19 mouse cellular contexts compared by ENCODE assay signal in genomic region chr11:7975845-7976244, GRCm38 (mm10).
A peak's percentile ranks its signal among the peaks of the same experiment; 100 is the strongest.
DNase-seq lines count a peak whose midpoint lies in the region; ATAC-seq and TF ChIP-seq lines count a peak whose summit lies in the region.
"Had no signal": no experiment of that assay in that cellular context is flagged by ENCODE, and none has a peak within 500 bp of the region (broad histone marks: within the 10 kb centered on the region; RNA-seq: fewer than 3 reads in every experiment).

No protein-coding gene starts in this region.

- DNase-seq in lung, postnatal 36 days: no peak
- DNase-seq in ZHBTc4 (ENCODE audit: low read depth, low spot score): peak; percentile 4
- DNase-seq in kidney, postnatal 0 days (ENCODE audit: low spot score): peak; percentile 90
- no peak for DNase-seq in testis, postnatal 14 days (ENCODE audit: low spot score)
- DNase-seq in frontal cortex, postnatal 10 days (ENCODE audit: low spot score in 2 of 2): no peak
- DNase-seq: adrenal gland, postnatal 10 days; cerebellum, postnatal 25 days; gastrocnemius, postnatal 36 days; liver, postnatal 0 days; right cerebral cortex, adult 18-20 months had no signal

- no peak overlapping the region for H3K27ac ChIP-seq in forebrain, embryonic 13.5 days
- no peak overlapping the region for H3K27ac ChIP-seq in forebrain, embryonic 12.5 days
- H3K27ac ChIP-seq in lung, embryonic 15.5 days: peak overlapping the region; percentile 44
- 0 out of 2 replicates have a peak overlapping the region, but pooled peaks have one; percentile 25 for H3K27ac ChIP-seq in kidney, postnatal 0 days
- H3K27ac ChIP-seq: embryonic facial prominence, embryonic 13.5 days; hindbrain, embryonic 12.5 days; left cerebral cortex, adult 2 months; limb, embryonic 13.5 days; neural tube, embryonic 13.5 days had no signal

- 33% methylated on average over 9 of the region's 9 CpGs for WGBS in forebrain, embryonic 13.5 days
- WGBS in forebrain, embryonic 12.5 days: 34% methylated on average over 9 of the region's 9 CpGs
- WGBS in lung, embryonic 15.5 days: 34% methylated on average over 9 of the region's 9 CpGs
- WGBS in kidney, postnatal 0 days: 52% methylated on average over 9 of the region's 9 CpGs

- peak; percentile 70 for ATAC-seq in forebrain, embryonic 13.5 days
- ATAC-seq in forebrain, embryonic 12.5 days (ENCODE audit: low FRiP score): no peak
- peak; percentile 87 for ATAC-seq in lung, embryonic 15.5 days (ENCODE audit: borderline replicate concordance, extremely low read depth, low FRiP score, low TSS enrichment)
- ATAC-seq in kidney, postnatal 0 days (replicated peaks; ENCODE audit: low FRiP score, low read depth): no peak; the same call in 1 of the 2 replicates
- ATAC-seq: intestine, postnatal 0 days; liver, postnatal 0 days had no signal

- H3K36me3 ChIP-seq in forebrain, embryonic 13.5 days (ENCODE audit: poor library complexity, severe bottlenecking): no peaks in the 10 kb centered on the region
- H3K36me3 ChIP-seq in forebrain, embryonic 12.5 days (replicated peaks): no peaks in the 10 kb centered on the region
- no peaks in the 10 kb centered on the region for H3K36me3 ChIP-seq in lung, embryonic 15.5 days
- H3K36me3 ChIP-seq in kidney, postnatal 0 days (ENCODE audit: insufficient read depth, low read length): no peaks in the 10 kb centered on the region
- H3K36me3 ChIP-seq: embryonic facial prominence, embryonic 13.5 days; hindbrain, embryonic 12.5 days; limb, embryonic 13.5 days; neural tube, embryonic 13.5 days had no signal

- H3K4me2 ChIP-seq in forebrain, embryonic 13.5 days: no peak overlapping the region
- no peak overlapping the region for H3K4me2 ChIP-seq in forebrain, embryonic 12.5 days
- no peak overlapping the region for H3K4me2 ChIP-seq in lung, embryonic 15.5 days
- H3K4me2 ChIP-seq in kidney, postnatal 0 days (ENCODE audit: low read length): no peak overlapping the region
- H3K4me2 ChIP-seq: embryonic facial prominence, embryonic 13.5 days; hindbrain, embryonic 12.5 days; limb, embryonic 13.5 days; neural tube, embryonic 13.5 days had no signal

- H3K4me3 ChIP-seq in forebrain, embryonic 13.5 days: no peak overlapping the region
- H3K4me3 ChIP-seq in forebrain, embryonic 12.5 days (replicated peaks): no peak overlapping the region
- no peak overlapping the region for H3K4me3 ChIP-seq in lung, embryonic 15.5 days
- no peak overlapping the region for H3K4me3 ChIP-seq in kidney, postnatal 0 days (replicated peaks; ENCODE audit: low read depth, low read length)
- H3K4me3 ChIP-seq: embryonic facial prominence, embryonic 13.5 days; hindbrain, embryonic 12.5 days; left cerebral cortex, adult 2 months; limb, embryonic 13.5 days; neural tube, embryonic 13.5 days had no signal

- no peak overlapping the region for H3K9ac ChIP-seq in forebrain, embryonic 13.5 days
- no peak overlapping the region for H3K9ac ChIP-seq in forebrain, embryonic 12.5 days
- H3K9ac ChIP-seq in lung, embryonic 15.5 days: no peak overlapping the region
- H3K9ac ChIP-seq in kidney, postnatal 0 days (ENCODE audit: low read depth, low read length): no peak overlapping the region
- H3K9ac ChIP-seq: embryonic facial prominence, embryonic 13.5 days; hindbrain, embryonic 12.5 days; limb, embryonic 13.5 days; liver, postnatal 0 days; neural tube, embryonic 13.5 days had no signal

- no peak for TF ChIP-seq CTCF in kidney, postnatal 0 days (IDR thresholded peaks at IDR 0.05; ENCODE audit: low read depth)

- H3K27me3 ChIP-seq in forebrain, embryonic 13.5 days: no peaks in the 10 kb centered on the region
- no peaks in the 10 kb centered on the region for H3K27me3 ChIP-seq in forebrain, embryonic 12.5 days
- no peaks in the 10 kb centered on the region for H3K27me3 ChIP-seq in lung, embryonic 15.5 days
- H3K27me3 ChIP-seq in kidney, postnatal 0 days (ENCODE audit: insufficient read depth, low read length): no peaks in the 10 kb centered on the region
- H3K27me3 ChIP-seq: embryonic facial prominence, embryonic 13.5 days; hindbrain, embryonic 12.5 days; limb, embryonic 13.5 days; neural tube, embryonic 13.5 days had no signal

- no peaks in the 10 kb centered on the region for H3K4me1 ChIP-seq in forebrain, embryonic 13.5 days
- peaks cover 5% of the 10 kb centered on the region; the same call in 1 of the 2 replicates for H3K4me1 ChIP-seq in forebrain, embryonic 12.5 days
- H3K4me1 ChIP-seq in lung, embryonic 15.5 days: no peaks in the 10 kb centered on the region
- H3K4me1 ChIP-seq in kidney, postnatal 0 days (replicated peaks; ENCODE audit: insufficient read depth, low read length): no peaks in the 10 kb centered on the region
- H3K4me1 ChIP-seq: embryonic facial prominence, embryonic 13.5 days; hindbrain, embryonic 12.5 days; neural tube, embryonic 13.5 days had no signal

- H3K9me3 ChIP-seq in forebrain, embryonic 13.5 days (replicated peaks): no peaks in the 10 kb centered on the region
- no peaks in the 10 kb centered on the region for H3K9me3 ChIP-seq in forebrain, embryonic 12.5 days
- no peaks in the 10 kb centered on the region for H3K9me3 ChIP-seq in lung, embryonic 15.5 days
- no peaks in the 10 kb centered on the region for H3K9me3 ChIP-seq in kidney, postnatal 0 days (replicated peaks; ENCODE audit: low read length)
- H3K9me3 ChIP-seq: embryonic facial prominence, embryonic 13.5 days; hindbrain, embryonic 12.5 days; limb, embryonic 13.5 days; neural tube, embryonic 13.5 days had no signal

Comparison
In these comparisons a context has a peak if more than half of its experiments do, and no peak if none do; other contexts are left out.
1. ATAC-seq: peak in forebrain, embryonic 13.5 days (single experiment) and lung, embryonic 15.5 days (single experiment); none in forebrain, embryonic 12.5 days (single experiment) and kidney, postnatal 0 days (single experiment).
2. H3K27ac ChIP-seq: peak in lung, embryonic 15.5 days (single experiment) and kidney, postnatal 0 days (single experiment); none in forebrain, embryonic 13.5 days (single experiment) and forebrain, embryonic 12.5 days (single experiment).
3. DNase-seq: peak in ZHBTc4 (single experiment) and kidney, postnatal 0 days (single experiment); none in lung, postnatal 36 days (single experiment), testis, postnatal 14 days (single experiment) and frontal cortex, postnatal 10 days (0 of 2).